Mouse (Mus musculus) neural tube, embryonic 12.5 days (tissue): Measurements from ENCODE around the gene Fchsd2. TPM values are rescaled to one million over a fixed set of nuclear protein-coding genes. Genes with fewer than 3 reads are reported as not detected.

ENCODE experiments used
- ATAC-seq: fragments of 200-750 bp; cut with Nextera tagmentation; 2 replicates; pipeline ENCODE4 v1.8.0; 2017; ENCODE audit warnings: low read depth, mild to moderate bottlenecking, moderate TSS enrichment, moderate library complexity; ENCODE audit not compliant: low FRiP score
- H3K27ac ChIP-seq: fragments of 300-500 bp; sonication (generic); 2 replicates; pipeline ENCODE4 v1.5.1; 2016
- H3K27me3 ChIP-seq: fragments of 300-500 bp; sonication (generic); replicated peaks from 2 replicates; pipeline ENCODE4 v1.6.1; 2016; ENCODE audit warnings: mild to moderate bottlenecking
- H3K36me3 ChIP-seq: fragments of 300-500 bp; sonication (generic); 2 replicates; pipeline ENCODE4 v1.6.1; 2016; ENCODE audit warnings: mild to moderate bottlenecking
- H3K4me1 ChIP-seq: fragments of 300-500 bp; sonication (generic); 2 replicates; pipeline ENCODE4 v1.6.1; 2016
- H3K4me2 ChIP-seq: fragments of 300-500 bp; sonication (generic); replicated peaks from 2 replicates; pipeline ENCODE4 v1.6.1; 2016; ENCODE audit warnings: mild to moderate bottlenecking
- H3K4me3 ChIP-seq: fragments of 300-500 bp; sonication (generic); 2 replicates; pipeline ENCODE4 v1.5.1; 2016
- H3K9ac ChIP-seq: fragments of 300-500 bp; sonication (generic); 2 replicates; pipeline ENCODE4 v1.6.1; 2016; ENCODE audit warnings: mild to moderate bottlenecking
- H3K9me3 ChIP-seq: fragments of 300-500 bp; sonication (generic); 2 replicates; pipeline ENCODE4 v1.6.1; 2016; ENCODE audit warnings: mild to moderate bottlenecking
- WGBS: fragments of 180-500 bp; shearing (Covaris S2); methylation state at CpG from one replicate; pipeline ENCODE4 v1.1.7; 2016; 5-methylcytosine and 5-hydroxymethylcytosine counted together
- polyA plus RNA-seq: library from polyadenylated mRNA; unstranded; fragments of >200 nt; fragmentation: Nextera tagmentation; extraction: Ambion mirVana; gene quantifications from 2 replicates; pipeline ENCODE4 v1.2.1, GENCODE M21; 2016

Gene Fchsd2
- polyA plus RNA-seq, 1 experiment from 2014 or later, result 36.5 TPM

DNA sequence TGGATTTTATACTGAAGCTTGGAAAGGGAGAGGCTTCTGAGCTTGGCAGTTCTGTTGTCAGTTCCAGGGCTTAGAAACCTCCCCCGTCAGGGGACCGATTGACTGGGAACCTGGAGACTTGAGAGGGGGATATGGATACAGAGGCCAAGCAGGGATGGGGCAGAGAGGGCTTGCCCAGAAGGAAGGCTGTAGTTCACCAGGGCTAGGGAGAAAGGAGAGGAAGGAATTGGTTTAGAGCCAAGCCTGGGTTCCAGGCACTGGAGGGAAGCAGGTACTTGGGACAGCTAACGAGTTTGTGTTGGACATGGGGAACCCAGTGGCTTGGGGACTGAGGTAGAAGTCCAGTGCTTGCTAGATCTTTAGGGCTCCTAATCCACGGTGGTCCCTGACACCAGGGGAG is 236.9 kb downstream of the Fchsd2 start:
- Histone ChIP-seq H3K27ac (no peak overlapping the region), H3K4me1 (peaks cover 5% of the 10 kb centered on the region; the same call in 1 of the 2 replicates), H3K4me2 (no peak overlapping the region), H3K27me3 (no peaks in the 10 kb centered on the region), H3K9ac (no peak overlapping the region), H3K9me3 (no peaks in the 10 kb centered on the region), H3K36me3 (no peaks in the 10 kb centered on the region), H3K4me3 (no peak overlapping the region)
- 82% methylated on average over 4 of the region's 4 CpGs for WGBS
- no peak for ATAC-seq

DNA sequence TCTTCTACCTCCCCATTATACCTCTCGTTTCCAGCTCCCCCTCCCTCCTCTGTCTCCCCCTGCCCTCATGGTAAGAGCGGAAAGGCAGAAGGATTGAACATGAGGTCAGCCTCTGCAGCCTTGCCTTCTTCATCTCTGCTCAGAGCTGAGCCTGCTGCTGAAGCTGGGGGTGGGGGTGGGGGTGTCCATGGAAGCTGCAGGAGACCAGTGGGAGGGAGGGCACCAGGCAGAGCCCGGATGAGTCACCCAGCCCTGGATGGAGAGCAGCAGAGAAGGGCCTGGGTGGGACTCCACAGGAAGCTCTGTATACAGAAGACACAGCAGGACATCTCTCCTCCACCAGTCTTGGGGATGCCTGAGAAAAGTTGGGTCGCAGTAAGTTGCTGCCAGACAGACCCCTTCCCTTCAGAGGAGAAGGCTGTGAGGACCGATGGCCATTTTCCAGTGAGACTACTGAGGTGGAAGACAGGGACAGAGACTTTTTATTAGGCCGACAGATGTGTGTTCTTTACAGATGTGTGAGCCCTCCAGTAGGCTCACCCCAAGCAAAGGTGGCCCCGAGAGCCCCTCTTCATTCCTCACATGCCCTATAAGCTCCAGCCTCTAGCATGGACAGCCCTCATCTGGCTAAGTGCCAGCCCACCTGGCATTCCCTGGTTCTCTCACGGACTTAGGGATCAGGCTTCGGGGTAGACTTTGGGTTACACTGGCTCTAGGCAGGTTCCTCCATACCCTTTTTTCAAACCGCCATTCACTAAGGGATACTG is 237.6 kb downstream of the Fchsd2 start:
- Histone ChIP-seq H3K9me3 (no peaks in the 10 kb centered on the region), H3K27me3 (no peaks in the 10 kb centered on the region), H3K36me3 (no peaks in the 10 kb centered on the region), H3K4me1 (peaks cover 5% of the 10 kb centered on the region; the same call in 1 of the 2 replicates), H3K4me3 (no peak overlapping the region), H3K4me2 (no peak overlapping the region), H3K27ac (no peak overlapping the region), H3K9ac (peak overlapping the region; percentile 22; the same call in 1 of the 2 replicates)
- WGBS, result 73% methylated on average over 10 of the region's 10 CpGs
- ATAC-seq, result no peak

DNA sequence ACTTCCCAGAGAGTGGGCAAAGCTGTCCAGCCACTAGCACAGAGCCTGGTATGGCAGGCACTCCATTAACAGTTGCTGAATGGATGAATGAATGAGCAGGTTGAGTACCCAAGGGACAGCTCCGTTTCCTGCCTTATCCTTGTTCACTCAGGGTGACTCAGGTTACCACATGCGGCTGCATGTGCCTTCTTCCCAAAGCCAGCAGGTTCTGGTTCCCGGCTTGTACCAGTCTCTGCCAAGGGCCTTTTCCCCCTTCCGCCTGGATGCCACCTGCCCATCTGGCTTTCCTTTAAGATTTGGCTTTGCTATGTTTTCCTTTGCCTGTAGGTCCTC is 238.1 kb downstream of the Fchsd2 start:
- H3K27ac ChIP-seq, result no peak overlapping the region
- H3K27me3 ChIP-seq, result no peaks in the 10 kb centered on the region
- H3K4me1 ChIP-seq, result peaks cover 5% of the 10 kb centered on the region; the same call in 1 of the 2 replicates
- H3K4me3 ChIP-seq, result no peak overlapping the region
- no peaks in the 10 kb centered on the region for H3K9me3 ChIP-seq
- WGBS, result 87% methylated on average over 4 of the region's 4 CpGs
- no peaks in the 10 kb centered on the region for H3K36me3 ChIP-seq
- no peak for ATAC-seq
- H3K9ac ChIP-seq, result no peak overlapping the region
- no peak overlapping the region for H3K4me2 ChIP-seq

DNA sequence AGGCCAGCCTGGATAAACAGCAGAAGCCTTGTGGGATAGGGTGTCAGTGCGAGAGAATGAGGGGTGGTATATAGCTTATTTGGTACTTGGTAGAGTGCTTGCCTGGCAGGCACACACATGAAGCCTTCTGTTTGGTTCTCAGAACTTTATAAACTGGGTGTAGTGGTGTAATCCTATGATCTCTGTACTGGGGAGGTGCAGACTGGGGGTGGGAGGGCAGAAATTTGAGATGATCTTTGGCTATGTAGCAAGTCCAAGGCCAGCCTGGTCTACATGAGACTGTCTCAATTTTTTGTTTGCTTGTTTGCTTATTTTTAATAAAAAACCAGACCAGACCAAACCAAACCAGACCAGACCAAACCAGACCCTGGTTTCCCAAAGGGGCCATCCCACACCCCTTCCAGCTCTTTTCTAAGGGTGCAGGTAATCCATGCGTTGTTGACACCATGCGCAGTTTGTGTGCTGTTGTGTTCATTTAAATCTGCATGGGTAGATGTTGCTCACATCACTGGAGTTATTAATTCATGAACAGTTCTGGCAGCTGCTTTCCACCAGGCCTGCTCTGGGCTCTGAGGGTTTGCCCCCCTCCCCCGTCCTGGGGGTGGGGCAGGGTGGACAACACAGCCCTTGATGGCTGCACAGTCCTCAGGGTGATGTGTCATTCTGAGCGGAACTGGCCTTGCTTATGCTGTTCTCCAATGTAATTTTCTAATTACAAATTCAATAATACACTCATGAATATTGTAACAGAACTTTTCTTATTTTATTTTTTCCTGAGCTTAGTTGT is 239.6 kb downstream of the Fchsd2 start:
- Histone ChIP-seq H3K36me3 (no peaks in the 10 kb centered on the region), H3K4me2 (no peak overlapping the region), H3K4me3 (no peak overlapping the region), H3K27me3 (no peaks in the 10 kb centered on the region), H3K27ac (no peak overlapping the region), H3K9ac (no peak overlapping the region), H3K9me3 (no peaks in the 10 kb centered on the region), H3K4me1 (peaks cover 5% of the 10 kb centered on the region; the same call in 1 of the 2 replicates)
- WGBS, result 88% methylated on average over 5 of the region's 5 CpGs
- no peak for ATAC-seq

Other genes starting within 250 kb of the Fchsd2 start
- gene Relt, start 229.4 kb upstream of the Fchsd2 start, polyA plus RNA-seq, result 3.7 and 3.9 TPM in 2 replicates
- 7.1 and 7.9 TPM in 2 replicates for gene Arhgef17, start 160.8 kb upstream of the Fchsd2 start, polyA plus RNA-seq
- 2.9 and 3.3 TPM in 2 replicates for gene P2ry6, start 118.2 kb upstream of the Fchsd2 start, polyA plus RNA-seq
- gene P2ry2, start 80.0 kb upstream of the Fchsd2 start, polyA plus RNA-seq, result 0.77 and 1.0 TPM in 2 replicates
- 16.8 and 17.8 TPM in 2 replicates for gene Atg16l2, start 209.4 kb downstream of the Fchsd2 start, polyA plus RNA-seq
- 8.2 and 12.1 TPM in 2 replicates for gene Stard10, start 224.2 kb downstream of the Fchsd2 start, polyA plus RNA-seq